Mouse (Mus musculus): ENCODE measurements around the gene Gm10260.

Gm10260 gene

DNA sequence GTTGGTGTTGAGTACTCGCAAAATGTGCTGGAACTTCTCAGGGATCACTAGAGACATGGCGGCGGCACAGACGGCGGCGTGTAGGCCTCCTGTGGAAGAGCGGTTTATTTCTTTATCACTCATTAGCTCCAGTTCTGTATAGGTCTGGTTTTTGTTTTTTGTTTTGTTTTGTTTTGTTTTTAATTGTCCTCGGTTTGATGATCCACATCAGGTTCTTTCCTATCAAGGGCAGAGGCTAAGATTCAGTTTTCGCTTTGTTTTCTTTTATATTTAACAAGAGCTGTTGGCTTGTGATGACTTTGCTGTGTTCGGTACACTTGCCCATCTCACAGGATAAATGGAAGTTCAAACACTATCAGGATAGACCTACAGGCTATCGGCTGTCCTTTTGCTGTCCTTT is at the start of gene Gm10260:
TSS of gene Gm10260 (minus strand) at position 101 of the 400 bp plus-strand sequence.
- DNase-seq (ENCODE audit: low read depth), result no peak

- DNase-seq (ENCODE audit: low read depth), result no peak
Measured at GRCm38 (mm10) chr13:97809828-97810227, 49.4 kb upstream of the Gm10260 start.

DNA sequence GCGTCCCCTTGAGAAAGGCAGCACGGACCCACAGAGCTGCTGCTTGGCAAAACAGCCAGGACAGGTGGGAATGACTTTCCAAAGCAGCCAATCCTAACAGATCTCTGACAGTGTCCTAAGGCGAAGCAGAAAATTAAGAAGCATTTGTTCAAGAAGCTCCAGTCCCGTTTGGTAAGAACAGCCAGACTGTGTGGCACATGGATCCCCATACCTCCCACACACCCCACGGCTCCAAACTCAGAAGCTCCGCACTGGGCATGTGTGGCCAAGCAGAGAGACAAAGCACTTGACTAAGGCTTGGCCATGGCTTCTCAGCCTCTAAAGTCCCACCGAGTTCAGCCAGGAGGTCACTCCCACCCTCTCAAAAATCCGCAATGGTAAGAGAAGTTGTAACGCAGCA is 45.5 kb upstream of the Gm10260 start:
- DNase-seq (ENCODE audit: low read depth), result no peak

DNA sequence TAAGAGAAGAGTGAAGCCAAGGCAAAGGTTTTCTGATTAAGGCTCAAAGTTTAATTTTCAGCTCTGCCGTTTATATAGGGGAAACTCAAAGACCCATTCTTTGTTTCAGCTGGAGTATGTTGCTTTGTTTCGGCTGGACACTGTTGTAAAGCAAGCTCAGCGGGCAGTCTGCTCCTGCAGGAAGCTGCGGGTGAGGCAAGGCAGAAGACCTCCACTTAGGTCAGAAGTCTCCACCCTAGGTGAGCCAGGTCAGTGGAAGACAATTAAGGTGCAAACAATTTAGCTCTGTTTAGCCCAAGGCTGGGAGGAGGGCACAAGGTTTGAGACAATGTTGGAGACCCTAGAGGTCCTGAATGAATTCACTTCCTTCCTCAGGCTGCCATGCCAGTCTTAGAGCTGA is 42.0 kb upstream of the Gm10260 start:
- no peak for DNase-seq (ENCODE audit: low read depth)

DNA sequence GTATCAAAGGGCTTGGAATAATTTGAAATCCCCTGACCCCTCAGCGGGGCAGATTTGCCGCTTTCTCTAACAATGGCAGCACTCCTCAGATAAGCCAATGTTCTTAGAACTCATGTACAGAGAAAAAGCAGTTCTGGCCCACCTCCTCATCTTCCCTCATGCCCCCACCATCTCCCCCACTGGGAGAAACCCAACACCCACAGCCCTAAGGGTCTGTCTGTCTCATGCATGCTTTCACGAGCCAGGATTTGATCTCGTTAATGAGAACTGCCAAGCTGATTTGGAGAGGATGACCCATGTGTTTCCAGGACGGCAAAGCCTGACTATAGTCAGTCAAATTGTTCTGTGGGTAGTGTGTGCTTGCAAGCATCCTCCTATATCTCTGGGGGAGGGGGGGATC is 37.0 kb upstream of the Gm10260 start:
- DNase-seq (ENCODE audit: low read depth), result no peak

GRCm38 (mm10) chr13:97794780-97795179 is 34.3 kb upstream of the Gm10260 start:
- no peak for DNase-seq (ENCODE audit: low read depth)

DNA sequence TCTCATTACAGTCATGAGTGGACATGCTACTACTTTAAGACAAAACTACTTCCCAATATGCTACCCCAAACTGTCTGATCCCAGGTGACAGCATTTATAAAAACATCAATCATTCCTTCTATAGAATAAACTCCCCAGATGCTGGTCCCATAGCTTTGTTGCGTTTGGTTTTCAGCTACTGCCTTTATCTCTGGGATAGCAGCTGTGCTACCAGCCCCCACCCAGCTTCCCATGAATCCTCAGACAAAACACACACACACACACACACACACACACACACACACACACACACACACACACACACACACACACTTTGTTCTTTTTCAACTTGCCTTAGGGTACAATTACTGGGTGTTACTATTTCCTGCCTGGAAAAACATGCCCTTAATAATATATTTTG is 33.5 kb upstream of the Gm10260 start:
- DNase-seq (ENCODE audit: low read depth), result no peak

- DNase-seq (ENCODE audit: low read depth), result no peak
Measured at GRCm38 (mm10) chr13:97791664-97792063, 31.2 kb upstream of the Gm10260 start.

- DNase-seq (ENCODE audit: low read depth), result no peak
Measured at GRCm38 (mm10) chr13:97789782-97790450, 29.5 kb upstream of the Gm10260 start.

DNA sequence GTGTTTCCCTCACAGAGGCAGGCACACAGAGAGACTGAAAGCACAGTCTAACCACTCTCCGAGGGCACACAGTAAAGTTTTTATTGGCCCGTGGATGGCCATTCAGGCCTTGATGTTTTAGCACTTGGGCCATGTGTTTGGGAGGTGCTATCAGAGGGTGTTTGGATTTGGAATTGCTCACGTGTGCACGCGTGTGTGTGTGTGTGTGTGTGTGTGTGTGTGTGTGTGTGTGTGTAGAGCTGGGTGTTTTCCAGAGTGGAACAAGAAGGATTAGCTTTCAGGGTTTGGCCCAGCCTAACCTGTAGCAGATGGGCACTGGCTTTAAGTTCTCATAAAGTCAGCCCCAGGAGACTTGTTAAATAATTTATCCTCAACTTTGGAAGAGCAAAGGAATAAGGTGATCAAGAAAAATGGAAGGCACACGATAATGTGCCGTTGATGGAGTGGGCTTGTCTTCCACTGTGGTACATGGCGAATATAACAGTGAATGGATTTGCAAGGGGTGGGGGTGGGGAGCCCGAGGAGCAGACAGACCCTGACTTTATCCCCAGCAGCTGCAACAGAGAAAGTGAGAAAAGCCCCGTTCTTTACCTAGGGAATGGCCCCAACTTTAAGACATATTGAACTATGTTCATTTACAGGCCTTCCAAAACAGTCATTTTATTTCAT is 24.9 kb upstream of the Gm10260 start:
- no peak for DNase-seq (ENCODE audit: low read depth)

DNA sequence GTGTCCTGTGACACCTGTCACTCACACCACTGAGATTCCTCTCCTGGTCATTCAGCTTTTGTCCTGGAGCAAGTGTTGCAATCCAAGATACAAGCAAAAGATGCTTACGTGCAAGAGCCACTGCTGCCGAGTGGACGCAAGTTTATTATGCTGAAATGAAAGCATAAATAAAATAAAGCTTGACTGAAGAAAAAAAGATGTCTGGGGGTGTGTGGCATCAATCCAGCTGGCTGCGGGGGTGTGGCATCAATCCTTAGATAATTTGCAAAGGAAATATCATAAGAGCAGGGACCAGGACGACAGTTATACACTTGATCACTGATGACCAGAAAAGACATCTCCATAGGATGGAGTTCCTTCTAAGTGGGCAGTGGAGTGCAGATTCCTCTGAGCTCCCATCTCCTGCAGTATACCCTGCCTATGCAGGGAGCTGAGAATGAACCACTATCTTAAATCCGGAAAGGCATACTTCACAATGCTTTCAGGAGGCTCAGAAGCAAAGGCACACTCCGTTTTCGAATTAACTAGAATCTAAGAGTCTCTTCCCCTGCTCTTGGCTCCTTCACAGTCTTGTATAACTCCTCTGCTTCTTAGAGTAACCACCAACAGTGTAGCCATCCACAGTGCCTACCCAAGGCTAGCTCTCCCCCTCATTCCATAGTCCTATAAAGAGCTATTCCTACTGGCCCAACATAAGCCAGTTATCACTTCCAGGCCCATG is 23.2 kb upstream of the Gm10260 start:
- DNase-seq (ENCODE audit: low read depth), result no peak

DNA sequence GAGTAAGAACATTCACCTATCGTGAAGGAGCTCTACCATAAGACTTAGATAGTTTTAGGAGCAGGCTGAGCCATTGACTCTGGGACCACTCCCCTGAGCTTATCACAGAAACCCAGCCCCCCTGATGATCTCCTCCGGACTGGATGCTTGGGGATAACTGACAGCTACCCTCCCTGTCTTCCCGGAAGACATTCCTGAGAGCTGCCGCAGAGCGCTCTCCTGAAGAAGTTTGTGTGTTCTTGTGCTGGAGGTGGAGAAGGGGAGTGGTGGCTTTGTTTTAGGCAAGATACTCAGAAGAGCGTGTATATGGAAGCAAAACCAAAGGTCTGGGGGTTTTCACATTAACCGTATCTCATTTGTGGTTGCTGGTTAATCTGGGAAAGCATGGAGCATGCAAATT is 21.6 kb upstream of the Gm10260 start:
- no peak for DNase-seq (ENCODE audit: low read depth)

GRCm38 (mm10) chr13:97781637-97782036 is 21.2 kb upstream of the Gm10260 start:
- DNase-seq (ENCODE audit: low read depth), result no peak

- no peak for DNase-seq (ENCODE audit: low read depth)
Measured at GRCm38 (mm10) chr13:97780556-97780955, 20.1 kb upstream of the Gm10260 start.

- no peak for DNase-seq (ENCODE audit: low read depth)
Measured at GRCm38 (mm10) chr13:97779657-97780445, 19.4 kb upstream of the Gm10260 start.

GRCm38 (mm10) chr13:97778698-97779194 is 18.3 kb upstream of the Gm10260 start:
- DNase-seq (ENCODE audit: low read depth), result peak; percentile 16

DNA sequence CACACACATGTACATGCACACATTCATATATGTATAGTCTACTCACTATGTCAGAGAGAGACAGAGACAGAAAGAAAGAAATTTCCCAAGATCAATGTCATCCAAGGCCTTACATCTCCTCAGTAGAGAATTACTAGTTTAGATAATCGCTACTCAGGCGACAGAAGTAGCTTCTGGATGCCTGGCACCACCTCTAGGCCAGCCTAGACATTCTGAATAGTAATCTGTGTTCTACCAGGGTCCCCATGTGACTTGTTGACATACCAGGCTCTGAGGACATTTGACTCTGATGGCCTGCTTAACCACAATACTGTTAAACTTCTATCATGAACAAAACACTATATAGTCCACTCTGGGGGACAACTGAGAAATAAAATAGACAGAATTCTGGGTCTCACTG is 17.2 kb upstream of the Gm10260 start:
- DNase-seq (ENCODE audit: low read depth), result no peak

DNA sequence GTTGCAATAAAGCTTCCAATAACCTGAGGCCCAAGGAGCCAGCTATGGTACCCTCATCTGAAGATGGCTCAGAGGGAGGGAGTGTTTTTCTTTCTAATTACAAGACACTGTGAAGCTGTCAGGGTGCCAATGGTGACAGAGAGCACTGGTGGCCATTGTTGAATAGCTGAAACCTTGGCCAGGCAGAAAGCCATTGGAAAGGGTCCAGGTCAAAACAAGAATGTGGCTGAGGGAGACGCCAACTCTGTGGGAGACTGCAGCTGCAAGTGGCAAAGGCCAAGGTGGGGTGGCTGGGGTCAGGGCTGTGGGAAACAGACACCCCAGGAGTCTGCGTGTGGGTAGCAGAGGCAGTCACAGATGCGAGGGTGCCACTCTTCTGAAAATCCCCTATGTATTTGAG is 16.3 kb upstream of the Gm10260 start:
- no peak for DNase-seq (ENCODE audit: low read depth)

DNA sequence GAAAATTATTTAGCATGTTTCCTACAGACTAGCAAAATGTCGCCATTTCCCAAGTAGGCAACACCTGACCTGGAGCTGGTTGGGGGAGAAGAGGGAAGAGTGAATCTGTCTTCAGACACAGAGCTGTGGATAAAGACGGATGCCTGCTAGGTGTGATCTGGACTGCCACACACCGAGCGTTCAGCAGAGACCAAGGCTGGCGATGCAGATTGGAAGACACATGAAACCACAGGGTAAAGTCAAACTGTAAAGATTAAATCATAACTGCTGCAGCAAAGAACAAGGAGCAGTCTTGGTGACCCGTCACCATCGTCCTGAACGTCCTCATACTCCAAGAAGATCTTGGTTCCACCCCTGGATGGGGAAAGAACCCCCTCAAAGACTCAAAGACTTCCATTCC is 15.5 kb upstream of the Gm10260 start:
- DNase-seq (ENCODE audit: low read depth), result no peak

DNA sequence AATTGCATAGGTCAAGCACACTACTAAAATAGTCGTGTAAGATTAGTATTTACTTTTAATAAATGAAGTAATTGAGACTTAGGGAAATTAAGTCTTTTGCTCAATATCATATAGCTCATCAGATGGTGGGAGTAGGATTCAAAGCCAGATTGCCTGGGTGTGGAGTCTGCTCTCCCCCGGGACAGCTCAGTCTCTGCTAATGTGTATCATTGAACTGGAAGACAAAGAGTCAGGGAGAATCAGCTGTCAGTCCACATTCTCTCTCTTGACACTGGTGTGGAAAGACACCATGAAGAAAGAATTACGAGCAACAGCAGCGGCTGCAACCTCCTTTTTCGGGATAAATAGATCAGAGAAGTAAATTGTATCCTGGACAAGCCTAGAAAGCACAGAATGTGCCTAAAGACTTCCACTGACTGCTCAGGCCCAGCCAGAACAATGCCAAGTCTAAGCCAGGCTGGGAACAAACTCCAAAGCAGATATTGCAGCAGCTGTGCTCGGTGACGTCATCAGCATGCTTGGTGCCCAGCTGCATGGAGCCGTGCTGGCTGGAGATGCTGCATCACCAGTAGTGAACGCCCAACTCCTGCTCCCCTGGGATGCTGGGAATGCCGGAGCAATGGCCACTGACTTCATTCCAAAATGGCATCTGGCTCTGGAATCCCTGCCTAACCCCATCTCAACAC is 14.5 kb upstream of the Gm10260 start:
- no peak for DNase-seq (ENCODE audit: low read depth)

- no peak for DNase-seq (ENCODE audit: low read depth)
Measured at GRCm38 (mm10) chr13:97769205-97769604, 8.8 kb upstream of the Gm10260 start.

- no peak for DNase-seq (ENCODE audit: low read depth)
Measured at GRCm38 (mm10) chr13:97768803-97769202, 8.4 kb upstream of the Gm10260 start.
